Mouse (Mus musculus) CH12.LX (cell line): ENCODE data around the gene Cdk8. TPM values are rescaled to one million over a fixed set of nuclear protein-coding genes. Genes with fewer than 3 reads are reported as not detected.

Source experiments
- DNase-seq: peaks from one replicate; pipeline ENCODE4 v3.0.0-alpha.2; 2013; ENCODE audit errors: extremely low read depth
- H3K27ac ChIP-seq: 2 replicates; pipeline ENCODE4 v1.5.1; 2012; ENCODE audit warnings: low read depth, mild to moderate bottlenecking, control low read depth, moderate library complexity; ENCODE audit not compliant: insufficient read depth
- H3K27me3 ChIP-seq: replicated peaks from 2 replicates; pipeline ENCODE3; 2012; ENCODE audit warnings: inconsistent platforms
- H3K36me3 ChIP-seq, 2 experiments: replicated peaks in 1 of 2; 2 replicates each; pipeline versions ENCODE3 to v1.6.1; 2012; ENCODE audit warnings: inconsistent platforms in 1 of 2, low read length in 1 of 2, mild to moderate bottlenecking in 1 of 2, mixed read lengths in 1 of 2, moderate library complexity in 1 of 2; ENCODE audit not compliant: control insufficient read depth in 1 of 2, insufficient read depth in 1 of 2
- H3K4me1 ChIP-seq, 2 experiments: 2 replicates each; pipeline ENCODE4 v1.6.1; 2012; ENCODE audit warnings: inconsistent platforms in 1 of 2, moderate library complexity in 1 of 2; ENCODE audit not compliant: insufficient read depth in 2 of 2, control insufficient read depth in 1 of 2
- H3K4me2 ChIP-seq: 2 replicates; pipeline ENCODE4 v1.6.1; 2012; ENCODE audit warnings: low read depth, mild to moderate bottlenecking, control low read depth; ENCODE audit not compliant: poor library complexity, insufficient read depth, severe bottlenecking
- H3K4me3 ChIP-seq, 3 experiments: fragments of 150-350 bp in 1 of 3; sonication (generic) in 1 of 3; replicated peaks in 1 of 3; 2 replicates each; pipeline versions ENCODE3 to v1.5.1; 2011 to 2012; ENCODE audit warnings: low read depth in 2 of 3, low read length in 2 of 3, mild to moderate bottlenecking in 2 of 3, moderate library complexity in 2 of 3, control low read depth in 1 of 3, improper control_type of control experiment in 1 of 3, inconsistent platforms in 1 of 3, mixed read lengths in 1 of 3; ENCODE audit not compliant: poor library complexity in 1 of 3
- H3K79me2 ChIP-seq: replicated peaks from 2 replicates; pipeline ENCODE4 v1.6.1; 2012; ENCODE audit warnings: mild to moderate bottlenecking, moderate library complexity; ENCODE audit not compliant: control insufficient read depth, poor library complexity, insufficient read depth, severe bottlenecking; ENCODE audit errors: extremely low read depth
- H3K9ac ChIP-seq: 2 replicates; pipeline ENCODE4 v1.6.1; 2012; ENCODE audit warnings: low read depth, mild to moderate bottlenecking, control low read depth, moderate library complexity; ENCODE audit not compliant: insufficient read depth
- H3K9me3 ChIP-seq: replicated peaks from 2 replicates; pipeline ENCODE3; 2012; ENCODE audit warnings: low read length, inconsistent platforms, mixed read lengths
- BHLHE40 ChIP-seq: IDR thresholded peaks from 2 replicates; pipeline ENCODE4 v1.6.1; 2011; ENCODE audit warnings: mild to moderate bottlenecking, low read depth, low read length, improper control_type of control experiment
- CHD1 ChIP-seq: IDR thresholded peaks from 2 replicates; pipeline ENCODE4 v1.6.1; 2012; ENCODE audit warnings: low read depth, low read length, improper control_type of control experiment, inconsistent platforms
- CHD2 ChIP-seq: IDR thresholded peaks from 2 replicates; pipeline ENCODE4 v1.6.1; 2011; ENCODE audit warnings: low read length, improper control_type of control experiment
- CTCF ChIP-seq, 2 experiments: IDR thresholded peaks in 1 of 2; conservative IDR thresholded peaks in 1 of 2; 2 replicates each; pipeline ENCODE4 v1.5.1; 2011 to 2012; ENCODE audit warnings: low read depth in 2 of 2, low read length in 2 of 2, improper control_type of control experiment in 1 of 2, inconsistent platforms in 1 of 2, mild to moderate bottlenecking in 1 of 2, moderate library complexity in 1 of 2
- EP300 ChIP-seq: IDR thresholded peaks from 2 replicates; pipeline ENCODE4 v1.6.1; 2011; ENCODE audit warnings: low read length, improper control_type of control experiment
- GABPA ChIP-seq: IDR thresholded peaks from 2 replicates; pipeline ENCODE4 v1.6.1; 2012; ENCODE audit warnings: low read depth, low read length, improper control_type of control experiment, inconsistent platforms; ENCODE audit not compliant: insufficient replicate concordance
- JUND ChIP-seq: conservative IDR thresholded peaks from 2 replicates; pipeline ENCODE4 v1.6.1; 2011; ENCODE audit warnings: low read depth, low read length, improper control_type of control experiment
- MAX ChIP-seq: IDR thresholded peaks from 2 replicates; pipeline ENCODE4 v1.6.1; 2011; ENCODE audit warnings: low read length, improper control_type of control experiment
- NELFE ChIP-seq: IDR thresholded peaks from 2 replicates; pipeline ENCODE4 v1.6.1; 2011; ENCODE audit warnings: low read depth, low read length, improper control_type of control experiment
- NRF1 ChIP-seq: IDR thresholded peaks from 2 replicates; pipeline ENCODE4 v1.6.1; 2014; ENCODE audit warnings: low read depth, mild to moderate bottlenecking, inconsistent platforms, low read length, improper control_type of control experiment, moderate library complexity
- PAX5 ChIP-seq: IDR thresholded peaks from 2 replicates; pipeline ENCODE4 v1.6.1; 2012; ENCODE audit warnings: low read length, inconsistent platforms, mixed read lengths
- POLR2A ChIP-seq: IDR thresholded peaks from 2 replicates; pipeline ENCODE4 v1.6.1; 2011; ENCODE audit warnings: low read depth, mild to moderate bottlenecking, improper control_type of control experiment, low read length
- SIN3A ChIP-seq: IDR thresholded peaks from 2 replicates; pipeline ENCODE4 v1.6.1; 2012; ENCODE audit warnings: low read length, improper control_type of control experiment, inconsistent platforms
- USF1 ChIP-seq: IDR thresholded peaks from 2 replicates; pipeline ENCODE4 v1.6.1; 2014; ENCODE audit warnings: low read depth, mild to moderate bottlenecking, inconsistent platforms, low read length, improper control_type of control experiment
- USF2 ChIP-seq: conservative IDR thresholded peaks from 2 replicates; pipeline ENCODE4 v1.6.1; 2011; ENCODE audit warnings: low read depth, low read length, improper control_type of control experiment
- ZKSCAN1 ChIP-seq: IDR thresholded peaks from 2 replicates; pipeline ENCODE4 v1.6.1; 2012; ENCODE audit warnings: low read depth, inconsistent platforms, low read length, improper control_type of control experiment, borderline replicate concordance
- ZNF384 ChIP-seq: IDR thresholded peaks from 2 replicates; pipeline ENCODE4 v1.6.1; 2012; ENCODE audit warnings: low read depth, low read length, improper control_type of control experiment, inconsistent platforms
- dilution Hi-C: fragments of 300-500 bp; cut with MboI; formaldehyde crosslinking; loops from 2 replicates; pipeline ENCODE4 v1.14.3; 2020; ENCODE audit warnings: low sequenced_read_pairs; ENCODE audit not compliant: extremely low pct_unique_long_range_greater_than_20kb, extremely low pct_ligation_motif_present
- in situ Hi-C: fragments of 300-500 bp; cut with MboI; formaldehyde crosslinking; loops from 3 replicates; pipeline ENCODE4 v1.14.3; 2019; ENCODE audit warnings: low sequenced_read_pairs, low pct_ligation_motif_present, low pct_unique_long_range_greater_than_20kb, mixed read lengths
- polyA plus RNA-seq: library from polyadenylated mRNA; unstranded; fragments of >175 nt; gene quantifications from 2 replicates; pipeline ENCODE4 v1.2.1, GENCODE M21; 2012; ENCODE audit warnings: low read depth; ENCODE audit not compliant: insufficient read length
- total RNA-seq, 2 experiments: library from RNA; depleted of rRNA; stranded (reverse); fragments of 300-350 nt in 1 of 2; fragments of >200 nt in 1 of 2; gene quantifications; 2 replicates each; pipeline ENCODE4 v1.2.3; 2012 to 2014

Cdk8 gene
- total and polyA plus RNA-seq, 3 experiments = 52.6 to 99.1 (median 69.9) TPM

DNA sequence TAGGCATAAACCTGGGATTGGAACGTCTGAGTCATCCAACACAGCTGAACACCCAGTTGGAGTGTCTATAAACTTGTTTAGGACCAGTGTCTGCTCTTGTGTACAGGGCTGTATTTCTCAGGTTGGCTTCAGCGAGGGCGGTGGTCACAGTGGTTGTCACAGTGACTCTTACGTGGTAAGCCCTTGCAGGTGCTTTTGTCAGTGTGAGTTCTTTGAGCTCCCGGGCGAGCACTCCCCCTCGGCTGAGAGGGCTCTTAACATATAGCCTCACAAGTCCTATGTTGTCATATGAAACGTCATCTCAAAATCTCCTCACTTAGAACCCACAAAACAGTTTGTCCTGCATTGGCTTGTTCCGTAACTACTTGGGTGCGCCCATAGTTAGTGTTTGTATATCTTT, 7.2 kb downstream of the Cdk8 start:
- dilution Hi-C loops (no loop called here), in situ Hi-C loops (no loop called here)
- Histone ChIP-seq H3K27ac (no peak overlapping the region), H3K79me2 (peaks cover 80% of the 10 kb centered on the region), H3K4me3 (no peak overlapping the region), H3K36me3 (peaks cover 6 to 58% of the 10 kb centered on the region in 2 experiments), H3K4me2 (no peak overlapping the region), H3K27me3 (no peaks in the 10 kb centered on the region), H3K4me1 (peaks cover 2 to 37% of the 10 kb centered on the region in 2 experiments; a peak in 2 of 4 replicates), H3K9ac (no peak overlapping the region), H3K9me3 (no peaks in the 10 kb centered on the region)
- DNase-seq = no peak
- TF ChIP-seq ZNF384 (no peak), JUND (peak; percentile 48; the same call in 1 of the 2 replicates), EP300 (0 out of 2 replicates have a peak, but pooled peaks have one; percentile 32), CHD1 (no peak)

DNA sequence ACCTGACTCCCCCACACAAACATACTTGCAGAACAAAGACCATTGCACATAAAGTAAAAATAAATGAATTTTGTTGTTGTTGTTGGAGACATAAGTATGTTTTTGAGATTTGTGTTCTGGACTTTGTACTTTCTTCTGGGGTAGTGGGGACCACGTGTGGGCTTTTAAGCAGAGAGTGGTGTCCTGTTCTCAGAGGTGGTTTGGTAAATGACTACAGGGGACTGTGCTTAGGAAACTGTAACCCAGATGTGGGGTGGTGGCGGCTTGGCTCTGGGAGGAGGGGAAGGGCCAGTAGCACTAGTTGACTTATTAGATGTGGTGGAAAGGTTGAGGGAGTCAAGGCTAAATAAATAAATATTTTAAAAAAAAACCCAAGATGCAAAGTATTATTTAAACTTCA, 9.7 kb downstream of the Cdk8 start:
- Histone ChIP-seq H3K4me3 (no peak overlapping the region), H3K27me3 (no peaks in the 10 kb centered on the region), H3K9me3 (no peaks in the 10 kb centered on the region), H3K36me3 (peaks cover 3 to 61% of the 10 kb centered on the region in 2 experiments), H3K27ac (no peak overlapping the region), H3K79me2 (peaks cover 73% of the 10 kb centered on the region), H3K9ac (no peak overlapping the region), H3K4me2 (no peak overlapping the region), H3K4me1 (peaks cover 2 to 33% of the 10 kb centered on the region in 2 experiments; a peak in 2 of 4 replicates)
- TF ChIP-seq GABPA (no peak), USF2 (no peak), BHLHE40 (no peak)
- dilution Hi-C loops = no loop called here
- in situ Hi-C loops = no loop called here
- DNase-seq = no peak

DNA sequence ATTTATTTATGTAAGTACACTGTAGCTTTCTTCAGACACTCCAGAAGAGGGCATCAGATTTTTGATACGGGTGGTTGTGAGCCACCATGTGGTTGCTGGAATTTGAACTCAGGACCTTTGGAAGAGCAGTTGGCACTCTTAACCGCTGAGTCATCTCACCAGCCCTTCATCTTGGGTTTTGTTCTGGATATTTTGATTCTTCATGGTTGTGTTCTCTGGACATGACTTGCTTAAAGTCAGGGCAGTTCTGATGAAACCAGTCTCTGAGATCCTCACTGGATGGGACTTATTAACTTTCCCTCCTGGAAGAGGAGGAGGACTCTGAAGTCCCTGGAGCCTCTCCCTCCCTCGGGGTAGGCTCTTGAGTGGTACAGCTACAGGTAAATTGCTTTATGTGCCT, 10.2 kb downstream of the Cdk8 start:
- Histone ChIP-seq H3K27ac (no peak overlapping the region), H3K4me1 (peaks cover 4 to 33% of the 10 kb centered on the region in 2 experiments), H3K4me2 (no peak overlapping the region), H3K4me3 (no peak overlapping the region), H3K36me3 (peaks cover 0 to 60% of the 10 kb centered on the region in 2 experiments), H3K9me3 (no peaks in the 10 kb centered on the region), H3K79me2 (peaks cover 69% of the 10 kb centered on the region), H3K27me3 (no peaks in the 10 kb centered on the region), H3K9ac (no peak overlapping the region)
- dilution Hi-C loops = no loop called here
- in situ Hi-C loops = no loop called here
- DNase-seq = no peak
- no peak for TF ChIP-seq ZNF384
- no peak for TF ChIP-seq CTCF (conservative IDR thresholded peaks at IDR 0.05 in 1 of 2, IDR thresholded peaks at IDR 0.05 in 1 of 2; ENCODE audit: low read depth in 2 of 2, low read length in 2 of 2)
- TF ChIP-seq NRF1 = no peak
- TF ChIP-seq POLR2A = no peak
- no peak for TF ChIP-seq SIN3A
- no peak for TF ChIP-seq PAX5
- TF ChIP-seq USF2 = no peak
- TF ChIP-seq CHD2 = no peak
- no peak for TF ChIP-seq NELFE
- TF ChIP-seq MAX = no peak
- TF ChIP-seq ZKSCAN1 = no peak
- no peak for TF ChIP-seq BHLHE40
- no peak for TF ChIP-seq USF1
